Mouse (Mus musculus) megakaryocyte, embryonic 14.5 days (primary cell): ENCODE data around the gene Pak1ip1. TPM values are rescaled to one million over a fixed set of nuclear protein-coding genes. Genes with fewer than 3 reads are reported as not detected.

Experiments
- H3K27me3 ChIP-seq: replicated peaks from 2 replicates; pipeline ENCODE3; 2012; ENCODE audit warnings: inconsistent platforms
- H3K36me3 ChIP-seq: replicated peaks from 2 replicates; pipeline ENCODE3; 2012; ENCODE audit warnings: low read length, inconsistent platforms, mixed read lengths
- H3K4me1 ChIP-seq: 2 replicates; pipeline ENCODE4 v1.6.1; 2012; ENCODE audit warnings: inconsistent platforms
- H3K4me3 ChIP-seq: replicated peaks from 2 replicates; pipeline ENCODE3; 2012; ENCODE audit warnings: moderate library complexity, mild to moderate bottlenecking, inconsistent platforms
- H3K9me3 ChIP-seq: 2 replicates; pipeline ENCODE4 v1.6.1; 2012; ENCODE audit warnings: inconsistent platforms
- FLI1 ChIP-seq: IDR thresholded peaks from 2 replicates; pipeline ENCODE4 v1.6.1; 2012; ENCODE audit warnings: low read length, inconsistent platforms, mixed read lengths
- GATA1 ChIP-seq: IDR thresholded peaks from 3 replicates; pipeline ENCODE4 v1.6.1; 2012; ENCODE audit warnings: mixed read lengths, low read length, inconsistent platforms, borderline replicate concordance
- polyA plus RNA-seq: library from polyadenylated mRNA; stranded (reverse); fragments of >175 nt; gene quantifications from 2 replicates; pipeline ENCODE4 v1.2.3, GENCODE M21; 2012; ENCODE audit warnings: low replicate concordance; ENCODE audit not compliant: insufficient read depth

Pak1ip1 gene
- polyA plus RNA-seq: 12.4 and 51.1 TPM in 2 replicates

GRCm38 (mm10) chr13:41000926-41001639, at the start of gene Pak1ip1:
TSS of gene Pak1ip1 (plus strand) at chr13:41001023.
- TF ChIP-seq GATA1 (no peak), FLI1 (peak; percentile 95)

GRCm38 (mm10) chr13:40951386-40951976, 49.3 kb upstream of the Pak1ip1 start:
- Histone ChIP-seq H3K27me3 (peaks cover 2% of the 10 kb centered on the region), H3K4me1 (peaks cover 17% of the 10 kb centered on the region), H3K9me3 (peaks cover 5% of the 10 kb centered on the region; the same call in 1 of the 2 replicates), H3K4me3 (no peak overlapping the region), H3K36me3 (peaks cover 15% of the 10 kb centered on the region)
- TF ChIP-seq FLI1 (no peak), GATA1 (no peak)

More at GRCm38 (mm10) chr13:41000926-41001639, at the start of gene Pak1ip1:
- Histone ChIP-seq H3K9me3 (no peaks in the 10 kb centered on the region), H3K36me3 (peaks cover 34% of the 10 kb centered on the region), H3K27me3 (no peaks in the 10 kb centered on the region), H3K4me1 (peaks cover 48% of the 10 kb centered on the region), H3K4me3 (peak within 1 kb of the TSS; percentile 98)

- TF ChIP-seq FLI1 (no peak), GATA1 (no peak)
- Histone ChIP-seq H3K27me3 (peaks cover 5% of the 10 kb centered on the region), H3K4me3 (no peak overlapping the region), H3K36me3 (peaks cover 26% of the 10 kb centered on the region), H3K4me1 (peaks cover 4% of the 10 kb centered on the region; the same call in 1 of the 2 replicates), H3K9me3 (peaks cover 5% of the 10 kb centered on the region; the same call in 1 of the 2 replicates)
These were observed 47.6 kb upstream of the Pak1ip1 start for GRCm38 (mm10) chr13:40953231-40953630.

GRCm38 (mm10) chr13:40955773-40956172, 45.0 kb upstream of the Pak1ip1 start:
- no peak overlapping the region for H3K4me3 ChIP-seq
- H3K9me3 ChIP-seq: peaks cover 5% of the 10 kb centered on the region; the same call in 1 of the 2 replicates
- TF ChIP-seq GATA1 (no peak), FLI1 (no peak)
- H3K36me3 ChIP-seq: peaks cover 43% of the 10 kb centered on the region
- H3K4me1 ChIP-seq: 0 out of 2 replicates have a peak, but pooled peaks cover 4% of the 10 kb centered on the region
- H3K27me3 ChIP-seq: peaks cover 6% of the 10 kb centered on the region

GRCm38 (mm10) chr13:40967609-40968008, 33.2 kb upstream of the Pak1ip1 start:
- TF ChIP-seq FLI1 (no peak), GATA1 (no peak)
- Histone ChIP-seq H3K4me3 (no peak overlapping the region), H3K4me1 (peaks cover 25% of the 10 kb centered on the region), H3K27me3 (no peaks in the 10 kb centered on the region), H3K9me3 (no peaks in the 10 kb centered on the region), H3K36me3 (no peaks in the 10 kb centered on the region)

- H3K9me3 ChIP-seq: no peaks in the 10 kb centered on the region; the same call in 1 of the 2 replicates
- H3K27me3 ChIP-seq: peaks cover 3% of the 10 kb centered on the region
- TF ChIP-seq GATA1 (no peak), FLI1 (no peak)
- H3K4me1 ChIP-seq: peaks cover 25% of the 10 kb centered on the region
- H3K4me3 ChIP-seq: peak overlapping the region; percentile 76
- H3K36me3 ChIP-seq: no peaks in the 10 kb centered on the region
These were observed 32.3 kb upstream of the Pak1ip1 start for GRCm38 (mm10) chr13:40968564-40968963.

GRCm38 (mm10) chr13:40969761-40970390, 30.9 kb upstream of the Pak1ip1 start:
- TF ChIP-seq GATA1 (no peak), FLI1 (no peak)
- Histone ChIP-seq H3K27me3 (peaks cover 3% of the 10 kb centered on the region), H3K4me1 (peaks cover 25% of the 10 kb centered on the region), H3K4me3 (no peak overlapping the region), H3K36me3 (no peaks in the 10 kb centered on the region), H3K9me3 (no peaks in the 10 kb centered on the region; the same call in 1 of the 2 replicates)

GRCm38 (mm10) chr13:40971261-40971660, 29.6 kb upstream of the Pak1ip1 start:
- peaks cover 25% of the 10 kb centered on the region for H3K4me1 ChIP-seq
- TF ChIP-seq GATA1 (no peak), FLI1 (no peak)
- H3K27me3 ChIP-seq: peaks cover 3% of the 10 kb centered on the region
- H3K4me3 ChIP-seq: no peak overlapping the region
- H3K36me3 ChIP-seq: no peaks in the 10 kb centered on the region
- H3K9me3 ChIP-seq: no peaks in the 10 kb centered on the region; the same call in 1 of the 2 replicates

- Histone ChIP-seq H3K36me3 (no peaks in the 10 kb centered on the region), H3K9me3 (no peaks in the 10 kb centered on the region; the same call in 1 of the 2 replicates), H3K27me3 (peaks cover 3% of the 10 kb centered on the region), H3K4me3 (no peak overlapping the region), H3K4me1 (peaks cover 25% of the 10 kb centered on the region)
- no peak for TF ChIP-seq GATA1
- TF ChIP-seq FLI1: no peak
These were observed 29.0 kb upstream of the Pak1ip1 start for GRCm38 (mm10) chr13:40971831-40972230.
